Mouse (Mus musculus) thymus, postnatal 25 days (tissue): ENCODE data around the gene Nup133.

Experiments used
- DNase-seq: peaks from one replicate; pipeline ENCODE4 v3.0.0; 2022

Gene Nup133

GRCm38 (mm10) chr8:123884721-123885565, 64.1 kb downstream of the Nup133 start:
- no peak for DNase-seq

DNA sequence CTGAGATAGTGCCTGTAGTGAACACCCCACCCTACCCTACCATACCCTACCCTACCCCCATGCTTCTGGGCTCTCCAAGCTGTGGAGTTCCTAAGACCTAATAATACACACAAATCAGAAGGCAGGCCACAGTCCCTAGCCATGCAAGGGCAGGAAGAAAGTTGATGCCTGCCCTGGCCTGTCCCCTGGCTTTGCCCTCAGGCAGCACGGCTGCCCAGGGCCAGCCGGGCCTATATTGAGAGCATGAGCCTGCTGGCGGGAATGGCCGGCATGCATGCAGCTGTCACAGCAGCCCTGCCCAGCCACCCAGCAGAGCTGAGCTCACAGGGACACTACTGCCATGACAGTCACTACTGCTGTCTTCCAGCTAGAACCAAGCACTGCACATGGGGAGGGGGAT, 66.0 kb downstream of the Nup133 start:
- DNase-seq, result no peak

DNA sequence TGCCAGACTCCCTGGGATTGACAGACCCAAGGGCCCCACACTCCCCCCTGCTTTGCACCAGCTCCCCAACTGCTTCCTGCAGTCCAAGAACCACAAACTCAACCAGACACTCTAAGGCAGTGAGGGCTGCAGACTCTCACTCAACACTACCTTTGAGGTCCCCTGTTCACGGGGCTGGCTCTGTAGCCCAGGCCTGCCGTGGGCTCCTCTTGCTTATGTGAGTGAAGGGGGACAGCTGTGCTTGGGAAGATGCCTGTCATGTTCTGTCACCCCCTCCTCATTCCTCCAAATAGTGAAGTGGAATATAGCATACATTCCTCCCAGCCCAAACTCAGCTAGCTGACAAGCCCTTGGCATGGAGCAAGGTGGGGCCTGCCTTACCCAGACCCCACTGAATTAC, 66.7 kb downstream of the Nup133 start:
- DNase-seq, result no peak

- no peak for DNase-seq
These were observed 68.2 kb downstream of the Nup133 start for GRCm38 (mm10) chr8:123880821-123881350.

DNA sequence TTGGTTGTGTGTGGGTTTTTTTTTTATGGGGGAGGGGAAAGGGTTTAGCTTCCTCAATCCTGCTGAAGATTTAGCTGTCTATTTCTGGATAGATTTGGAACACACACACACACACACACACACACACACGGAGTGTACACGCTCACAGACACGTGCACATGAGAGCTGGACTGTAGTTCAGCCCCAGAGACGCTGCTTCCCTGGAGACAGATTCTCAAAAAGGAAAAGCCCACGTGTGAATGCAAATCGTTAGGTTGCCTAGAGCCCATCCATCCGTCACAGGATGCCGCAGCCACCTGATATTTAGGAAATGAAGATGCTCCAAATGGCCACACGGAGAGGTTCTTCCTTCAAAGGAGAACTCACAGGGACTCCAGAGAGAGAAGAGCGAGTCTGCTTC, 68.8 kb downstream of the Nup133 start:
- no peak for DNase-seq

DNA sequence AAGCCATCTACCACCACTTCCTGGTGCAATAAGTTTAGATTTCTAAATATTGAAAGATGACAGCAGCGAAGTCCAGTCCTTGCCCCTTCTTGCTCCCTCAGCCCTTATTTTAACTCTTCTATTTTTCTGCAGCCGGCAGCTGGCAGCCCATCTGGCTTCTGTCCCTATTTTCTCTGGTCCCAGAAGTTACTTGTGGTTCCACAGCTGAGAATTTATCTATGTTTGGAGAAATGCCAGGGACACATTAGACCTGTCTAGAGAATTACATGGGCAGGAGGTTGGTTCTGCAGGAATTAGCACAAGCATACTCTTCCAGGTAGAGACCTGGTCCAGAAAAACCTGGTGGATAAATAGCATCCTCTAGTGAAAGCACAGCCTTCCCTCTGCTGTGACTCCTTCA, 71.2 kb downstream of the Nup133 start:
- no peak for DNase-seq

DNA sequence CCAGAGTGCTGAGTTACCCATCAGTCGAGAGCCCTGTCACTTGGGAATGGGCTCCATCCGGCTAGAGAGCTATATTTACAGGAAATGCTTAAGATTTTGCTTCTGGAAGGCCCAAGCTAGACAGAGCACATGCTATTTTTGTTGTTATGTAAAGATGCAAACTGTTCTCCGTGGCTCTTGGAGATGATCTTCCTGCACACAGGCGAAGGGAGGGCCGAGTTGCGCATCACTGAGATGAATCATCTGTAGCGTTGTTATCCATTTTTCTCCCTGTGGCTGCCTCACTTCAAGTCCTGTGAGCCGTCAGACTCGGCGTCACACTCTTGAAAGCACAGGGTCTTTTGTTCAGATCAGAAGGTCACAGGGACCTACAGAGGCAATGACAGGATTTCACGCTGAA, 74.7 kb downstream of the Nup133 start:
- no peak for DNase-seq

- DNase-seq, result no peak
These were observed 75.7 kb downstream of the Nup133 start for GRCm38 (mm10) chr8:123873364-123873763.

- DNase-seq, result no peak
These were observed 77.0 kb downstream of the Nup133 start for GRCm38 (mm10) chr8:123872048-123872447.

DNA sequence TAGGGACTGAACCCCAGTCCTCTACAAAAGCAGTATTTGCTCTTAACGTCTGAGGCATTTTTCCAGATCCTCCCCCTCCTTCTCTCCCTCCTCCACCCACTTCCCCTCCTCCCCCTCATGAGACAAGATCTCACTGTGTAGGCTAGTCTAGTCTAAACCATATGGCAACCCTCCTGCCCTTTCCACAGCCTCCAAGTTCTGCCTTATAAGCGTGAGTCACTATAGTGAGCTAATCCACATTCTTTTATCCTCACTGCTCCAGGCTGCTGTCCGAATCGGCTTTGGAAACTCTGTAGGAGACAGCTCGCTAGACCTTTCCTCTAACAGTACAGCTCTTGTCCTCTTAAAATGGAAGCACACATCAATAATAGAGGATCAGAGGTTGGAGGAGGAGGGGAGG, 82.1 kb downstream of the Nup133 start:
- DNase-seq, result no peak

- DNase-seq, result no peak
These were observed 83.3 kb downstream of the Nup133 start for GRCm38 (mm10) chr8:123865786-123866185.

GRCm38 (mm10) chr8:123860386-123860785, 88.7 kb downstream of the Nup133 start:
- DNase-seq, result no peak

GRCm38 (mm10) chr8:123859648-123860259, 89.3 kb downstream of the Nup133 start, which contains the start of gene Ccsap:
TSS of gene Ccsap (minus strand) at chr8:123860209.
- DNase-seq, result peak; percentile 65

DNA sequence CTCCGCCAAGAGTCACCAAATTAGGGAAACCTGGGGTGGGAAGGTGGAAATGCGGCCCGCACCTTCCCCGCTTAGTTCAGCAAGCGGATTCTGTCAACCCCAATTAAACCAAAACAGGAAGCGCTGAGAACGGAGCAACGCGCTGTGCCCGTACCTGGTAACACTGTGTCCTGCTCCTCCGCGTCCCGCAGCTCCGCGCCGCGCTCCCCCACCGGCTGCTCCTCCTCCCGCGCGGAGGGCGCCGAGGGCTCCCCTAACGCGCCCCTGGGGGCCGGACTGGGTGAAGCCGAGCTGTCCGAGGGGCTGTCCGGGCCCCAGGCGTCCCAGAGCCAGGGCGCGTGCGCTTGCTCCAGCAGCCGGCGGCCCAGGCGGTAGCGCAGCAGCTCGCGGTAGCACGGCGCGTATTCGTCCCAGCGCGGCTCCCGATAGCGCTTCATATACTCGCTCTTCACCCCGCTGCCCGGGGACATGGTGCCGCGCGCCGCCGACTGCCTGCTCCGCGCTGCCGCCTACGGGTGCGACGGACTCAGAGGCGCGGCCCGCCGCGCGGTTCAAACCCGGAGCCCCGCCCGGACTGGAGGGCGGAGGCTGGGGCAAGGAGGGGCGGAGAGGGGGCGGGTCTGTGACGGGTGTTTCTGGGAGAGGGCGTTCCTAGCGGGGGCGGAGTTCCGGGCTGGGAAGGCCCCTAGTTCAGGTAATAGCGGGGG, 90.0 kb downstream of the Nup133 start:
- DNase-seq, result peak; percentile 95

DNA sequence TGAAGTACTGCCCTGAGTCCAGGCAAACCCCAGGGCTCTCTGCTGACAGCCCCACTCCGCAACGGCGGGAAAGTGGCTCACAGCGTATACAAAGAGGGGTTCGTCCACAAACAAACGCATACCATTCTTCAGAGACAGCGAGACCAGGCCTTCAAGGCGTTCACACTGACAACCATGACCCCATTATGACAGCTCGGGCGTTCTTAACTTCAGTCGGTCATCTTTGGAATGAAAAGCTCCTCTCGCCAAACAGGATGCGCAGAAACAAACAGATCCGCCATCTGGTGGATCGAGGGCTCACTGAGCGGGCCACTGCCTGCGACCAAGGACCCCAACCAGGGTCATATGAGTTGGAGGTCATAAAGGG, 90.5 kb downstream of the Nup133 start:
- no peak for DNase-seq

GRCm38 (mm10) chr8:123857361-123857760, 91.7 kb downstream of the Nup133 start:
- DNase-seq, result no peak

DNA sequence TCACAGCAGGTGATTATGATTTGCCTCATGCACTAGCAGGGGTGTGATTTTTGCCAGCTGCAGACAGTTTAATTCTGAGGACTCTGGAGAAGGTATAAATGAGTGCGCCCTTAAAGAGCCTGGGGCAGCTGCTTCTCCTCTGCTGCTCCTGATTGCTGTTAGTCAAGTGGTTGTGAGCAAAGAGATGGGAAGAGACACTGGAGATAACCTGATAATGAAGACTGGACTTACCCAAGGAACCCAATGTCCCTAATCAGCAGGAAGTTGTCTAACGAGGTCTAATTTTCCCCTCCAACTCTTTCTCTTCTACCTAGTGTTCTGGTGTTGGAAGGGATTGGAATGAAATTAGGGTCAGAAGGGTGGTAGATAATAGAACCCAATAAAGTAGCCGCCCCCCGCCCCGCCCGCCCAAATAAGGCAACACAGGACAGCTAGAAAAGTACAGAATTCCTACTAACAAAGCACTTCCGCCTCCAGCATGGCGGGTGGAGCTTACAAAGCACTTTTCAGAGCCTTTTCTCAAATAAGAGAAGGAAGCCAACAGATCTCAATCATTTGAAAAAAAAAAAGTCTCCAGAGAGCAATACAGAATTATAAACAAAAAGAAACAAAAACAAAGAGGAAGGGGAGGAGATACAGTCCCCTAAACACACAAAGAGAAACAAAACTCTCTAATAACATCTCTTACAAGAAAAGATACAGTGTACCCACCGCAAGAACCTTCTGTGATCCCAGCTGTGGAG, 94.2 kb downstream of the Nup133 start:
- DNase-seq, result no peak

- DNase-seq, result no peak
These were observed 94.8 kb downstream of the Nup133 start for GRCm38 (mm10) chr8:123854252-123854651.

GRCm38 (mm10) chr8:123851590-123851989, 97.5 kb downstream of the Nup133 start:
- DNase-seq, result no peak

DNA sequence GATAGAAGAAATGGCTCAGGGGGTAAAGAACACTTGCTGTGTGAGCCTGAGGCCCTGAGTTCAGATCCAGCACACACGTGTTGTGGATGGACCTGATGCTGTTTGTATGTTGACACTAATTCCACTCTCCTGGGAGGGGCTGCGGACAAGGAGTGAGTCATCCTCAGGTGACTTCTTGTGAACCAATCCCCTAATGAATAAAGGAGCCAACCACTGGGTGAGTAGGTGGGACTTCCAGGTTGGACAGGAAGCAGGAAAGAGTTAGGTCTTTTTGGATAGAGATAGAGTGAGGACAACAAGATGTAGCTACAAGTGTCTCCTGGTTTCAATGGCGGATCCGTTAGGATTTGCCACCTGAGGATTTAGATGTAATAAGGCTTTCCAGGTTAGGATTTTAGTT, 99.7 kb downstream of the Nup133 start:
- DNase-seq, result no peak

DNA sequence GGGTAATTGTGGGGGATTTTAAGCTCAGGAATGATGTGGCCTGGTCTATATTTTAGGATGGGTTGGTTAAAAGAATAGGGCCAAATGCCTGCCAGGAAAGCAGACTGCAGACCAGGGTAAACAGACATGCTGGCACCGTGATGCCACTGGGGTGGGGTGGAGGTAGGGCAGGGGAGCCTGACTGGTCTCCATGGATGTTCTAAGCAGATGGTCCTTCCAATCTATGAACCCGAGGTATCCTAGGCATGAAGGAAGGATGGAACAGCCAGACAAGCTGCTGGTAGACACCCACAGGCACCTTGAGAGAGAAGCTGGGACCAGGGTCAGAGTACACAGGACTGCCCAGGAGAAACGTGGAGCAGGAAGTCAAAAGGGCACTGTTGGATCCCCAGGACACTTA, 101.5 kb downstream of the Nup133 start:
- DNase-seq, result no peak
